Mouse (Mus musculus) adrenal gland (tissue): ENCODE results near the gene D630003M21Rik.

Source experiments
- intact Hi-C: fragments of 180-260 bp; cut with DNase I; formaldehyde crosslinking; loops from one replicate; pipeline ENCODE4 v1.15.1; 2025

The D630003M21Rik gene

GRCm38 (mm10) chr2:158238101-158238500 lies 9.1 kb upstream of the D630003M21Rik start:
- intact Hi-C loops = no loop called here

GRCm38 (mm10) chr2:158236698-158237097 lies 7.7 kb upstream of the D630003M21Rik start:
- intact Hi-C loops = no loop called here

- intact Hi-C loops = no loop called here
Observed at GRCm38 (mm10) chr2:158233106-158233505, 4.1 kb upstream of the D630003M21Rik start.

- intact Hi-C loops = no loop called here
Observed at GRCm38 (mm10) chr2:158232414-158232813, 3.4 kb upstream of the D630003M21Rik start.

GRCm38 (mm10) chr2:158231071-158231470 lies 2.0 kb upstream of the D630003M21Rik start:
- intact Hi-C loops = no loop called here

GRCm38 (mm10) chr2:158230617-158231016 lies 1.6 kb upstream of the D630003M21Rik start:
- intact Hi-C loops = no loop called here

GRCm38 (mm10) chr2:158229503-158229892 lies 476 bp upstream of the D630003M21Rik start:
- intact Hi-C loops = no loop called here

- intact Hi-C loops = no loop called here
Observed at GRCm38 (mm10) chr2:158225301-158225700, 3.7 kb downstream of the D630003M21Rik start.

- intact Hi-C loops = loop anchor here (2.0 kb wide), 1 partner anchor 35 kb away; the partner anchor contains the start of gene Bpi
Observed at GRCm38 (mm10) chr2:158223497-158223896, 5.5 kb downstream of the D630003M21Rik start.

- intact Hi-C loops = loop anchor here (2.0 kb wide), 1 partner anchor 36 kb away; the partner anchor contains the start of gene Bpi
Observed at GRCm38 (mm10) chr2:158222664-158223063, 6.4 kb downstream of the D630003M21Rik start.

GRCm38 (mm10) chr2:158221446-158222084 lies 7.5 kb downstream of the D630003M21Rik start:
- intact Hi-C loops = loop anchor here (2.0 kb wide), 1 partner anchor 37 kb away; the partner anchor contains the start of gene Bpi

GRCm38 (mm10) chr2:158219562-158219961 lies 9.5 kb downstream of the D630003M21Rik start:
- intact Hi-C loops = no loop called here

GRCm38 (mm10) chr2:158216510-158216909 lies 12.5 kb downstream of the D630003M21Rik start:
- intact Hi-C loops = no loop called here

- intact Hi-C loops = no loop called here
Observed at GRCm38 (mm10) chr2:158215283-158216117, 13.5 kb downstream of the D630003M21Rik start.

- intact Hi-C loops = no loop called here
Observed at GRCm38 (mm10) chr2:158211764-158212471, 17.1 kb downstream of the D630003M21Rik start.

- intact Hi-C loops = no loop called here
Observed at GRCm38 (mm10) chr2:158210958-158211357, 18.1 kb downstream of the D630003M21Rik start.

- intact Hi-C loops = no loop called here
Observed at GRCm38 (mm10) chr2:158210503-158210902, 18.5 kb downstream of the D630003M21Rik start.

- intact Hi-C loops = loop anchor here (5.0 to 10.0 kb wide), 4 partner anchors 48 to 605 kb away; partner anchors contain the start of gene Bpi
Observed at GRCm38 (mm10) chr2:158209776-158210175, 19.2 kb downstream of the D630003M21Rik start.

GRCm38 (mm10) chr2:158207848-158208247 lies 21.2 kb downstream of the D630003M21Rik start:
- intact Hi-C loops = loop anchor here (5.0 to 10.0 kb wide), 4 partner anchors 49 to 603 kb away; partner anchors contain the start of gene Bpi

GRCm38 (mm10) chr2:158204114-158204513 lies 24.9 kb downstream of the D630003M21Rik start:
- intact Hi-C loops = loop anchor here (2.0 to 10.0 kb wide), 6 partner anchors 57 to 599 kb away; partner anchors contain the start of gene Tgm2

- intact Hi-C loops = loop anchor here (2.0 to 10.0 kb wide), 6 partner anchors 56 to 599 kb away; partner anchors contain the start of gene Tgm2
Observed at GRCm38 (mm10) chr2:158203686-158204085, 25.3 kb downstream of the D630003M21Rik start.
